Mouse (Mus musculus) MEL (cell line): Measurements from ENCODE around the gene Abca14. TPM values are rescaled to one million over a fixed set of nuclear protein-coding genes. Genes with fewer than 3 reads are reported as not detected.

Experiments
- DNase-seq: peaks from one replicate; pipeline ENCODE4 v3.0.0; 2011; ENCODE audit warnings: low read depth, low spot score
- H3K27ac ChIP-seq: 2 replicates; pipeline ENCODE4 v1.5.1; 2012; ENCODE audit warnings: low read depth, mild to moderate bottlenecking, control low read depth, low read length, moderate library complexity; ENCODE audit not compliant: control insufficient read depth
- H3K27me3 ChIP-seq, 2 experiments: fragments of 150-350 bp in 1 of 2; sonication (generic) in 1 of 2; 2 replicates each; pipeline ENCODE4 v1.6.1; 2012; ENCODE audit warnings: low read length in 2 of 2, mild to moderate bottlenecking in 2 of 2, improper control_type of control experiment in 1 of 2, moderate library complexity in 1 of 2; ENCODE audit not compliant: insufficient read depth in 2 of 2, control insufficient read depth in 1 of 2
- H3K36me3 ChIP-seq, 2 experiments: 2 replicates each; pipeline ENCODE4 v1.6.1; 2012 to 2014; ENCODE audit warnings: low read length in 2 of 2, improper control_type of control experiment in 1 of 2, inconsistent platforms in 1 of 2, mild to moderate bottlenecking in 1 of 2; ENCODE audit not compliant: insufficient read depth in 2 of 2, control insufficient read depth in 1 of 2
- H3K4me1 ChIP-seq, 2 experiments: fragments of 150-350 bp in 1 of 2; sonication (generic) in 1 of 2; 2 replicates each; pipeline ENCODE4 v1.6.1; 2012; ENCODE audit warnings: low read length in 2 of 2, improper control_type of control experiment in 1 of 2, mild to moderate bottlenecking in 1 of 2; ENCODE audit not compliant: insufficient read depth in 2 of 2, control insufficient read depth in 1 of 2
- H3K4me3 ChIP-seq, 2 experiments: fragments of 150-350 bp in 1 of 2; sonication (generic) in 1 of 2; 2 replicates each; pipeline ENCODE4 v1.5.1; 2012; ENCODE audit warnings: low read depth in 2 of 2, low read length in 2 of 2, mild to moderate bottlenecking in 2 of 2, moderate library complexity in 2 of 2, control low read depth in 1 of 2, improper control_type of control experiment in 1 of 2; ENCODE audit not compliant: control insufficient read depth in 1 of 2, insufficient read depth in 1 of 2
- H3K79me2 ChIP-seq: 2 replicates; pipeline ENCODE4 v1.6.1; 2012; ENCODE audit warnings: mild to moderate bottlenecking, low read length, moderate library complexity; ENCODE audit not compliant: control insufficient read depth, poor library complexity, insufficient read depth
- H3K9ac ChIP-seq: 2 replicates; pipeline ENCODE4 v1.6.1; 2012; ENCODE audit warnings: low read depth, mild to moderate bottlenecking, control low read depth, low read length, moderate library complexity; ENCODE audit not compliant: control insufficient read depth, poor library complexity, severe bottlenecking
- H3K9me3 ChIP-seq: fragments of 150-350 bp; sonication (generic); replicated peaks from 2 replicates; pipeline ENCODE4 v1.6.1; 2012; ENCODE audit warnings: mild to moderate bottlenecking, low read length, improper control_type of control experiment, moderate library complexity; ENCODE audit not compliant: insufficient read depth
- BHLHE40 ChIP-seq: IDR thresholded peaks from 2 replicates; pipeline ENCODE4 v1.6.1; 2012; ENCODE audit warnings: low read depth, mild to moderate bottlenecking, inconsistent platforms, low read length, improper control_type of control experiment, borderline replicate concordance
- CHD1 ChIP-seq: IDR thresholded peaks from 2 replicates; pipeline ENCODE4 v1.6.1; 2012; ENCODE audit warnings: low read depth, mild to moderate bottlenecking, inconsistent platforms, low read length, improper control_type of control experiment
- CHD2 ChIP-seq: IDR thresholded peaks from 2 replicates; pipeline ENCODE4 v1.6.1; 2011; ENCODE audit warnings: low read length, improper control_type of control experiment
- CTCF ChIP-seq, 3 experiments: IDR thresholded peaks in 2 of 3; conservative IDR thresholded peaks in 1 of 3; 2 replicates each; pipeline ENCODE4 v1.5.1; 2011 to 2012; ENCODE audit warnings: low read length in 3 of 3, low read depth in 2 of 3, mild to moderate bottlenecking in 2 of 3, improper control_type of control experiment in 1 of 3, inconsistent platforms in 1 of 3, mixed read lengths in 1 of 3, moderate library complexity in 1 of 3; ENCODE audit not compliant: control insufficient read depth in 1 of 3, insufficient read depth in 1 of 3, poor library complexity in 1 of 3, severe bottlenecking in 1 of 3
- EP300 ChIP-seq, 2 experiments: IDR thresholded peaks; 2 replicates each; pipeline ENCODE4 v1.6.1; 2011; ENCODE audit warnings: improper control_type of control experiment in 2 of 2, low read length in 2 of 2, low read depth in 1 of 2, mild to moderate bottlenecking in 1 of 2
- GABPA ChIP-seq: IDR thresholded peaks from 2 replicates; pipeline ENCODE4 v1.6.1; 2012; ENCODE audit warnings: low read depth, mild to moderate bottlenecking, inconsistent platforms, low read length, improper control_type of control experiment, moderate library complexity
- GATA1 ChIP-seq: IDR thresholded peaks from 2 replicates; pipeline ENCODE4 v1.6.1; 2011; ENCODE audit warnings: low read depth, low read length, improper control_type of control experiment
- MEF2A ChIP-seq: IDR thresholded peaks from 2 replicates; pipeline ENCODE4 v1.6.1; 2014; ENCODE audit warnings: low read depth, mild to moderate bottlenecking, inconsistent platforms, low read length, improper control_type of control experiment; ENCODE audit not compliant: poor library complexity, insufficient replicate concordance, severe bottlenecking; ENCODE audit errors: extremely low read depth
- MYB ChIP-seq: IDR thresholded peaks from 2 replicates; pipeline ENCODE4 v1.6.1; 2011; ENCODE audit warnings: mild to moderate bottlenecking, low read depth, low read length, improper control_type of control experiment
- MYC ChIP-seq: IDR thresholded peaks from 2 replicates; pipeline ENCODE4 v1.6.1; 2011; ENCODE audit warnings: low read depth, mild to moderate bottlenecking, low read length, improper control_type of control experiment, moderate library complexity
- NELFE ChIP-seq: IDR thresholded peaks from 2 replicates; pipeline ENCODE4 v1.6.1; 2011; ENCODE audit warnings: low read depth, low read length, improper control_type of control experiment
- NRF1 ChIP-seq: IDR thresholded peaks from 2 replicates; pipeline ENCODE4 v1.6.1; 2014; ENCODE audit warnings: low read depth, mild to moderate bottlenecking, inconsistent platforms, low read length, improper control_type of control experiment, moderate library complexity; ENCODE audit not compliant: poor library complexity, insufficient read depth, severe bottlenecking
- POLR2A ChIP-seq, 2 experiments: IDR thresholded peaks; 2 replicates each; pipeline ENCODE4 v1.6.1; 2011 to 2012; ENCODE audit warnings: low read length in 2 of 2, mild to moderate bottlenecking in 2 of 2, control low read depth in 1 of 2, improper control_type of control experiment in 1 of 2, low read depth in 1 of 2, moderate library complexity in 1 of 2; ENCODE audit not compliant: control insufficient read depth in 1 of 2, insufficient read depth in 1 of 2, poor library complexity in 1 of 2
- SIN3A ChIP-seq: IDR thresholded peaks from 2 replicates; pipeline ENCODE4 v1.6.1; 2012; ENCODE audit warnings: low read length, improper control_type of control experiment, inconsistent platforms
- TBP ChIP-seq: IDR thresholded peaks from 2 replicates; pipeline ENCODE4 v1.8.0; 2011; ENCODE audit warnings: low read depth, low read length, improper control_type of control experiment
- UBTF ChIP-seq: IDR thresholded peaks from 2 replicates; pipeline ENCODE4 v1.6.1; 2012; ENCODE audit warnings: low read depth, mild to moderate bottlenecking, inconsistent platforms, low read length, improper control_type of control experiment, moderate library complexity, borderline replicate concordance; ENCODE audit not compliant: insufficient read depth
- USF2 ChIP-seq, 2 experiments: IDR thresholded peaks; 2 replicates each; pipeline ENCODE4 v1.6.1; 2011 to 2012; ENCODE audit warnings: improper control_type of control experiment in 2 of 2, low read length in 2 of 2, borderline replicate concordance in 1 of 2, inconsistent platforms in 1 of 2, low read depth in 1 of 2, mild to moderate bottlenecking in 1 of 2; ENCODE audit not compliant: insufficient read depth in 1 of 2
- ZC3H11A ChIP-seq: IDR thresholded peaks from 2 replicates; pipeline ENCODE4 v1.6.1; 2012; ENCODE audit warnings: low read depth, mild to moderate bottlenecking, inconsistent platforms, low read length, improper control_type of control experiment
- ZKSCAN1 ChIP-seq: IDR thresholded peaks from 2 replicates; pipeline ENCODE4 v1.6.1; 2012; ENCODE audit warnings: low read depth, mild to moderate bottlenecking, inconsistent platforms, low read length, improper control_type of control experiment, moderate library complexity
- ZNF384 ChIP-seq: IDR thresholded peaks from 2 replicates; pipeline ENCODE4 v1.6.1; 2012; ENCODE audit warnings: low read depth, mild to moderate bottlenecking, inconsistent platforms, low read length, improper control_type of control experiment
- polyA plus RNA-seq, 2 experiments: library from polyadenylated mRNA; stranded (reverse) in 1 of 2; unstranded in 1 of 2; fragments of >175 nt in 1 of 2; fragments of >200 nt in 1 of 2; gene quantifications; 2 replicates each; pipeline versions ENCODE4 v1.2.1 to v1.2.4; 2012; ENCODE audit warnings: low replicate concordance in 2 of 2, low read depth in 1 of 2; ENCODE audit not compliant: insufficient read length in 2 of 2, insufficient read depth in 1 of 2, missing spikeins in 1 of 2
- total RNA-seq: library from RNA; depleted of rRNA; stranded (reverse); fragments of 300-350 nt; gene quantifications from 2 replicates; pipeline ENCODE4 v1.2.3, GENCODE M21; 2012

Gene Abca14
- total and polyA plus RNA-seq, 3 experiments = not detected

DNA sequence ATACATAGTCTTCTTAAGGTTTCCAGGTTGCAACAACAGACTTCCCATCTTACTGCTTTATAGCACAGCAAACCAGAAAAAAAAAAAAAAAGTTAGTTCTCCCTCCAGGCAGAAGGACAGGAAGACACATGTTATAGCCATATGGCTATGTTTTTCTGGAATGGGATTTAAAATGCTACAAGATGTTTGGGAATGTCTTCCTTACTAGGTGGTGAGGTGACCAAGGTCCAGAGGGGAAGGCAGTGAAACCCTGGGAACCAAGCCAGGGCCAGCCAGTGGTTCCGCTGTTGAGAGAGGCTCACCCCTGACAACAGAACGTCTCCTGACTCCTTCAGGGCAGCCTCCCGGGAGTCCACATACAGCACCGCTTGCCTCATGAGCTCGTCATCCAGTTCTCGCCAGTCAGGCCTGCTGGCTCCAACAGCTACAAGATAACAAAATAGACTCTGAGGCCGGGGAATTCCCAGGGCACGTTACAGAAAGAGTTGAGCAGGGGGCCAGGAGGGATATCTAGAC, 13.6 kb upstream of the Abca14 start (continued):
- TF ChIP-seq GABPA = no peak
- TF ChIP-seq CHD2 = no peak
- TF ChIP-seq USF2 (IDR thresholded peaks at IDR 0.05; ENCODE audit: borderline replicate concordance in 1 of 2, insufficient read depth in 1 of 2, low read depth in 1 of 2, low read length in 2 of 2) = no peak
- TF ChIP-seq SIN3A = no peak

DNA sequence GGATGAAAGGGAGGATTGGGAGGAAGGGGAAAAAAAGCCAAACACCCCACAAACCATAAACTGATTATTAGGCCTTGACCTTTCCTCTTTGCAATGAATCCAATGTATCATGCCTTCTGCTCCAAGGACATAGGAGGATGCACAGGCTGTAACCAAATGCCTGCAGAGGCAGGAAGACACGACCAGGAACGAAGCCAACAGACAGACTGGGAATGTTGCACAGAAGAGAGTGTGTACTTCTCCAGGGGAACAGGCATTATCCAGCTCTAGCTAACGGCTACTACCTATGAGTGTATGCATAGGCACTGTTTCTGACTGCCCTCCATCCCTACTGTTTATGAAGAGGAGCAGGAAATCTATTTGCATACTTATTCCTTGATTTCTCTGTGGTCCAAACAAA, 11.6 kb upstream of the Abca14 start:
- Histone ChIP-seq H3K4me3 (no peak overlapping the region), H3K27ac (no peak overlapping the region), H3K9ac (no peak overlapping the region), H3K79me2 (no peaks in the 10 kb centered on the region), H3K4me1 (no peaks in the 10 kb centered on the region), H3K36me3 (no peaks in the 10 kb centered on the region), H3K9me3 (no peaks in the 10 kb centered on the region), H3K27me3 (no peaks in the 10 kb centered on the region)
- DNase-seq = no peak
- no peak for TF ChIP-seq NRF1
- TF ChIP-seq ZKSCAN1 = no peak
- TF ChIP-seq EP300 (IDR thresholded peaks at IDR 0.05; ENCODE audit: low read depth in 1 of 2, low read length in 2 of 2) = no peak
- no peak for TF ChIP-seq ZC3H11A
- TF ChIP-seq ZNF384 = no peak
- TF ChIP-seq GATA1 = no peak
- TF ChIP-seq USF2 (IDR thresholded peaks at IDR 0.05; ENCODE audit: borderline replicate concordance in 1 of 2, insufficient read depth in 1 of 2, low read depth in 1 of 2, low read length in 2 of 2) = no peak
- no peak for TF ChIP-seq CHD2
- no peak for TF ChIP-seq POLR2A (IDR thresholded peaks at IDR 0.05; ENCODE audit: control insufficient read depth in 1 of 2, insufficient read depth in 1 of 2, low read depth in 1 of 2, low read length in 2 of 2, poor library complexity in 1 of 2)
- no peak for TF ChIP-seq CHD1
- TF ChIP-seq GABPA = no peak
- TF ChIP-seq TBP = no peak
- no peak for TF ChIP-seq NELFE
- no peak for TF ChIP-seq BHLHE40

DNA sequence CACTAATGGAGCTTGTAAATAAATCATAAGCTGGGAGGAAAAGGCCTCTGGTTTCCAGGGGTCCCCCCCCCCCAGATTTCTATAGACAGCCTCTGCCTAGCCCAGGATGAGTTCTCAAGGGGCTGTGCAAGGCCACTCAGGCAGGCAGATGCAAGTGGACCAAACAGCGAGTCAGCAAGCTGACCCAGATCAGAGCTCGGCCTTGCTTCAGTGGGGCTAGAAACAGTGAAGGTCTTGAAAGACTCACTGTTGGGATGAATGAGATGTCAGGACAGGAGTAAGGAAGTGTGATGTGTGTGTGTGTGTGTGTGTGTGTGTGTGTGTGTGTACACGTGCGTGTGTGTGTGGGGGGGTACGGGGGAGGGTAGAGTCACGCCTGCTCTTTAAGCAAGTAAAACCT, 10.9 kb upstream of the Abca14 start:
- Histone ChIP-seq H3K36me3 (no peaks in the 10 kb centered on the region), H3K4me1 (no peaks in the 10 kb centered on the region), H3K79me2 (no peaks in the 10 kb centered on the region), H3K4me3 (no peak overlapping the region), H3K9me3 (no peaks in the 10 kb centered on the region), H3K27me3 (no peaks in the 10 kb centered on the region), H3K9ac (no peak overlapping the region), H3K27ac (no peak overlapping the region)
- no peak for DNase-seq
- TF ChIP-seq MYC (no peak), GATA1 (no peak), CTCF (IDR thresholded peaks at IDR 0.05 in 2 of 3, conservative IDR thresholded peaks at IDR 0.05 in 1 of 3; ENCODE audit: control insufficient read depth in 1 of 3, insufficient read depth in 1 of 3, low read depth in 2 of 3, low read length in 3 of 3, poor library complexity in 1 of 3, severe bottlenecking in 1 of 3) (no peak), MYB (no peak), UBTF (no peak), MEF2A (no peak)
